Mouse (Mus musculus): ENCODE measurements at regions not wholly inside any gene's neighbourhood (a gene's known extent, or its start where the extent isn't known, plus 50 kb on each side); places are given as distances from the start of the nearest gene placed in this dataset.
A peak's percentile ranks its signal among the peaks of the same experiment; 100 is the strongest.

DNA sequence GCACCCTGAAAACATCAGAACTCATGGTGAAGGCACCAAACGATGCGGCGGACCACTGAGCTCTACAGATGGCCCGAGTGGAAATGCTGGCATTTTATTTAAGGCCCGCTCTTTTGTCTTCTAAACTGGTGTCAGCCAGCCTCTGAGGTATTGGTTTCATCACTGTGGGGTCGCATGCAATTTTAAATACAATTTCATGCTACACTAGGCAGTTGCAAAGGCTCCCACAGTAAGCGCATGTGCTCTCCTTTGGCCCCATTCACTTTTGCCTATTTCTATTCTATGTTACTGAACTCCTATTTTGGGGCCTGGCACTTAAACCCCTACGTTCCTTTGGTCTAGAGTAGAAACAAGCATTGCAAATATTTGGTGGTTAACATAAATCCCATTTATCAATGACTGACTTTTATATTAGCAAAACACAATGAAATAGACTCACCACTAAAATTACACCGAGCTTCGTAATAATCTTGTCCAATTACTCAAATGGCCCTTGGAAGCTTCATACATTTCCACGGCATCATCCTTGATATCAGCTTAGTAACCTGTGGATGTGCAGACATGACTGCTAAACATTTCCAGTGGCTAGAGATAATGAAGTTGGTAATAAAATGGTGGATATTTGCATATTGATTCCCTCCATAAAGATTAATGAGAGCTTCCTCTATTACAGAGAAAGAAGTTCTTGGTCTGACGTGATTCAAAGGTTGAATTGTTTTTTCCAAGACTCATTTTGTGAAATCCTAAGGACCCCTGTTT lies 81.1 kb upstream of the Plxnc1 start:
- Histone ChIP-seq H3K4me2 (no peak overlapping the region), H3K27me3 (replicated peaks) (no peaks in the 10 kb centered on the region), H3K27ac (no peak overlapping the region), H3K4me3 (replicated peaks) (no peak overlapping the region), H3K9ac (no peak overlapping the region), H3K4me1 (no peaks in the 10 kb centered on the region), H3K36me3 (no peaks in the 10 kb centered on the region), H3K9me3 (no peaks in the 10 kb centered on the region)
- ATAC-seq (ENCODE audit: insufficient read depth, low FRiP score, low read depth), result no peak
- 86% methylated on average over 12 of the region's 12 CpGs for whole genome bisulfite sequencing

GRCm38 (mm10) chr10:95021209-95021608 lies 76.6 kb upstream of the Plxnc1 start:
- Histone ChIP-seq H3K4me3 (replicated peaks) (no peak overlapping the region), H3K36me3 (no peaks in the 10 kb centered on the region), H3K4me1 (no peaks in the 10 kb centered on the region), H3K9me3 (no peaks in the 10 kb centered on the region), H3K4me2 (no peak overlapping the region), H3K27me3 (replicated peaks) (no peaks in the 10 kb centered on the region), H3K27ac (no peak overlapping the region), H3K9ac (no peak overlapping the region)
- no peak for ATAC-seq (ENCODE audit: insufficient read depth, low FRiP score, low read depth)
- WGBS, result 60% methylated on average over 1 of the region's 1 CpGs

GRCm38 (mm10) chr10:95016896-95017295 lies 72.3 kb upstream of the Plxnc1 start:
- WGBS, result 93% methylated on average over 7 of the region's 7 CpGs
- H3K9me3 ChIP-seq, result no peaks in the 10 kb centered on the region
- H3K27me3 ChIP-seq (replicated peaks), result no peaks in the 10 kb centered on the region
- no peak overlapping the region for H3K9ac ChIP-seq
- no peak overlapping the region for H3K4me2 ChIP-seq
- no peaks in the 10 kb centered on the region for H3K36me3 ChIP-seq
- no peak overlapping the region for H3K27ac ChIP-seq
- no peaks in the 10 kb centered on the region for H3K4me1 ChIP-seq
- H3K4me3 ChIP-seq (replicated peaks), result no peak overlapping the region
- no peak for ATAC-seq (ENCODE audit: insufficient read depth, low FRiP score, low read depth)

DNA sequence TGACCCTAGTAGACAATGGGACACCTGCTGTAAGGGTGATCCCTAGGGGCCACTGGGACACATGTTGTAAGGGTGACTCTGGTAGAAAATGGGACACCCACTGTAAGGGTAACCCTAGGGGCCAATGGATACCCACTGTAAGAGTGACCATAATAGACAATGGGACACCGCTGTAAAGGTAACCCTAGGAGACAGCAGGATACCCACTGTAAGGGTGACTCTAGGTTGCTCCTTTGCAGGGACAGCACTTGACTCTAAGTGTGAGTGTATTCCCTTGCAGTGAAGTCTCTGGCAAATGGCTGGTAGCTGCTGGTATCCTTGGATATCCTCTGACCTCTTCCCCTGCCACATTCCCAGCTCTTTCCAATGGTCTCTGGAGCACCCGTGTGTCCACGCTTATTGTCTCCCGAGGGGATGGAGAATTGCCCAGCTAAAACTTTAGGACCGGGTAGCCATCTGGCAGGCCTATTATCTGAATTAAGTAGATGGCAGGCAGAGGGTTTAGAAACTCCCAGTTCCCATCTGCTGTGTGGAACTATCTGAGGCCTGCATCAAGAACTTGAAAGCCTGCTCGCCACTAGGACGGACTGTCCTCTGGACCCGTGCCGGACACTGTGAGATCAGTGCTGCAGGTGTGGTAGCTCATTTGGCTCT lies 70.8 kb upstream of the Plxnc1 start:
- Histone ChIP-seq H3K4me3 (replicated peaks) (no peak overlapping the region), H3K9ac (no peak overlapping the region), H3K27me3 (replicated peaks) (no peaks in the 10 kb centered on the region), H3K27ac (no peak overlapping the region), H3K4me1 (no peaks in the 10 kb centered on the region), H3K36me3 (no peaks in the 10 kb centered on the region), H3K9me3 (no peaks in the 10 kb centered on the region), H3K4me2 (no peak overlapping the region)
- WGBS, result 81% methylated on average over 9 of the region's 9 CpGs
- no peak for ATAC-seq (ENCODE audit: insufficient read depth, low FRiP score, low read depth)

GRCm38 (mm10) chr10:95013946-95014345 lies 69.3 kb upstream of the Plxnc1 start:
- Histone ChIP-seq H3K9me3 (no peaks in the 10 kb centered on the region), H3K27me3 (replicated peaks) (no peaks in the 10 kb centered on the region), H3K36me3 (no peaks in the 10 kb centered on the region), H3K4me3 (replicated peaks) (no peak overlapping the region), H3K4me2 (no peak overlapping the region), H3K27ac (no peak overlapping the region), H3K9ac (no peak overlapping the region), H3K4me1 (no peaks in the 10 kb centered on the region)
- ATAC-seq (ENCODE audit: insufficient read depth, low FRiP score, low read depth), result no peak
- 74% methylated on average over 4 of the region's 4 CpGs for WGBS

DNA sequence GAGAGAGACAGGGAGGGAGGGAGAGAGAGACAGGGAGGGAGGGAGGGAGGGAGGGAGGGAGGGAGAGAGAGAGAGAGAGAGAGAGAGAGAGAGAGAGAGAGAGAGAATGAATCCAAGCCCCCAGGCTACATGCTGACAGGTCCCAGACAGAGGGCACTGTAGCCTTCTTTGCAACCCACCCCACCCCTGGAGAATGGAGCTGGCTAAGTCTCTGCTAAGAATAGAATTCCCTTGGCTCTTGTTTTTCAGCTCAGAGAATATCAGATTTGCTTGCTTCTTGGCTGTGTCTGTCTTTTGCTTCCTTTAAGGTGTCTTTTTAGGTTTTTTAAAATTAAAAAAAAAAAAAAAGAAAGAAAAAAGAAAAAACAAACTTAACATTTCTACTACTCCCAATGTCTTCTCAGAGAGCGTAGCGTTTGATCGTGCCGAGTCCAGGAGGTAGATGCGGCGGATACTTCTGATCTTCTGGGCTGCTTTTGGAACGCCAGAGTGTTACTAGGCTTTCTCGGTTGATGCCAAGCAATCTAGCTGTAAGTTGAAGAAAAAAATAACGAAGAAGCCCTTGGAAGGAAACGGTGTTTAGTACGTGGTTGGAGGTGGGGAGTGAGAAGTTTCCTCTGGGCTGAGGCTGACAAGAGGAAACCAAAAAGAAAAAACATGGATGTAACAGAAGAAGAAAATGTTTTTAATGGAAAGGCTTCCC lies 68.7 kb upstream of the Plxnc1 start:
- H3K27ac ChIP-seq, result no peak overlapping the region
- no peak overlapping the region for H3K9ac ChIP-seq
- no peaks in the 10 kb centered on the region for H3K4me1 ChIP-seq
- no peak overlapping the region for H3K4me3 ChIP-seq (replicated peaks)
- no peak overlapping the region for H3K4me2 ChIP-seq
- no peak for ATAC-seq (ENCODE audit: insufficient read depth, low FRiP score, low read depth)
- H3K36me3 ChIP-seq, result no peaks in the 10 kb centered on the region
- H3K9me3 ChIP-seq, result no peaks in the 10 kb centered on the region
- H3K27me3 ChIP-seq (replicated peaks), result no peaks in the 10 kb centered on the region
- WGBS, result 83% methylated on average over 11 of the region's 11 CpGs

- H3K4me2 ChIP-seq, result no peak overlapping the region
- H3K27me3 ChIP-seq (replicated peaks), result no peaks in the 10 kb centered on the region
- no peak for ATAC-seq (ENCODE audit: insufficient read depth, low FRiP score, low read depth)
- no peak overlapping the region for H3K4me3 ChIP-seq (replicated peaks)
- no peaks in the 10 kb centered on the region for H3K36me3 ChIP-seq
- no peaks in the 10 kb centered on the region for H3K4me1 ChIP-seq
- H3K9ac ChIP-seq, result no peak overlapping the region
- no peak overlapping the region for H3K27ac ChIP-seq
- WGBS, result 92% methylated on average over 6 of the region's 6 CpGs
- no peaks in the 10 kb centered on the region for H3K9me3 ChIP-seq
Measured at GRCm38 (mm10) chr10:95010333-95010732, 65.7 kb upstream of the Plxnc1 start.

DNA sequence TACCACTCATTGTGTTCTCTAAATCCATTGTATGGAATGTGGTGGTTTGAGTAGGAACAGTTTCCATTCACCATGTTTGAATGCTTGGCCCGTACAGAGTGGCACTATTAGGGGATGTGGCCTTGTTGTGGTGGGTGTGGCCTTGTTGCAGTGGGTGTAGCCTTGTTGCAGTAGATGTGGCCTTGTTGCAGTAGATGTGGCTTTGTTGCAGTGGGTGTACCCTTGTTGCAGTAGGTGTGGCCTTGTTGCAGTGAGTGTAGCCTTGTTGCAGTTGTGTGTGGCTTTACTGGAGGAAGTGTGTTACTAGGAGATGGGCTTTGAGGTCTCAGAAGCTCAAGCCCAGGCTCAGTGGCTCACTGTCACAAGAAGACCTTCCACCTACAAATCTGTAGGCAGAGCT lies 64.4 kb upstream of the Plxnc1 start:
- Histone ChIP-seq H3K36me3 (no peaks in the 10 kb centered on the region), H3K27me3 (replicated peaks) (no peaks in the 10 kb centered on the region), H3K4me3 (replicated peaks) (no peak overlapping the region), H3K4me1 (no peaks in the 10 kb centered on the region), H3K27ac (no peak overlapping the region), H3K9ac (no peak overlapping the region), H3K4me2 (no peak overlapping the region), H3K9me3 (0 out of 2 replicates have a peak, but pooled peaks cover 3% of the 10 kb centered on the region)
- 76% methylated on average over 1 of the region's 1 CpGs for WGBS
- no peak for ATAC-seq (ENCODE audit: insufficient read depth, low FRiP score, low read depth)

GRCm38 (mm10) chr10:95004065-95004763 lies 59.6 kb upstream of the Plxnc1 start:
- Histone ChIP-seq H3K36me3 (no peaks in the 10 kb centered on the region), H3K9ac (no peak overlapping the region), H3K4me2 (no peak overlapping the region), H3K4me1 (no peaks in the 10 kb centered on the region), H3K9me3 (0 out of 2 replicates have a peak, but pooled peaks cover 3% of the 10 kb centered on the region), H3K27ac (peak overlapping the region; percentile 63; the same call in 1 of the 2 replicates), H3K27me3 (replicated peaks) (no peaks in the 10 kb centered on the region), H3K4me3 (replicated peaks) (no peak overlapping the region)
- 62% methylated on average over 9 of the region's 9 CpGs for WGBS
- ATAC-seq (ENCODE audit: insufficient read depth, low FRiP score, low read depth), result peak; percentile 57; the same call in 1 of the 2 replicates

- H3K4me3 ChIP-seq (replicated peaks), result no peak overlapping the region
- H3K9ac ChIP-seq, result no peak overlapping the region
- H3K4me2 ChIP-seq, result no peak overlapping the region
- peak overlapping the region; percentile 63 for H3K27ac ChIP-seq
- no peaks in the 10 kb centered on the region for H3K36me3 ChIP-seq
- WGBS, result 59% methylated on average over 7 of the region's 7 CpGs
- H3K9me3 ChIP-seq, result 0 out of 2 replicates have a peak, but pooled peaks cover 3% of the 10 kb centered on the region
- no peak for ATAC-seq (ENCODE audit: insufficient read depth, low FRiP score, low read depth)
- H3K4me1 ChIP-seq, result no peaks in the 10 kb centered on the region
- H3K27me3 ChIP-seq (replicated peaks), result no peaks in the 10 kb centered on the region
Measured at GRCm38 (mm10) chr10:95003621-95004020, 59.0 kb upstream of the Plxnc1 start.

DNA sequence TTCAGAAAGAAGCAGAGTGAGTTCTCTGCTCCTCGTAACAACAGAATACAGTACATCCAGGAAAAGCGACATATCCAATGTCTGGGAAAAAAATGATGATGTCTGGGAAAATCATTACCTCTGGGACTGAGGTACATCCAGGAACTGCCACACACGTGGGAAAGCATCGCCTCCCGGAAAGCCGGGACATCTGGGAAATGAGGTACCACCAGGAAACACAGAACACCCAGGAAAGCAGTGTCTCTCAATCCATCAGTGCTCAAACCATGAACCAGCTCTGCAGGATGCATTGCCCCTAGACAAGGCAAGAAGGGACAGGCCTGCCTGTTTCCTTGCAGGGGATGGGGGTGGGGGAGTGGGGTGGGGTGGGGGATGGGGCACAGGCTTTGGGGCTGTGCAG lies 57.0 kb upstream of the Plxnc1 start:
- no peak overlapping the region for H3K4me3 ChIP-seq (replicated peaks)
- H3K36me3 ChIP-seq, result no peaks in the 10 kb centered on the region
- H3K4me1 ChIP-seq, result no peaks in the 10 kb centered on the region
- no peaks in the 10 kb centered on the region for H3K27me3 ChIP-seq (replicated peaks)
- 63% methylated on average over 6 of the region's 6 CpGs for WGBS
- no peak overlapping the region for H3K4me2 ChIP-seq
- H3K9ac ChIP-seq, result no peak overlapping the region
- no peak overlapping the region for H3K27ac ChIP-seq
- 0 out of 2 replicates have a peak, but pooled peaks cover 3% of the 10 kb centered on the region for H3K9me3 ChIP-seq
- ATAC-seq (ENCODE audit: insufficient read depth, low FRiP score, low read depth), result no peak

Data from stomach, embryonic 15.5 days (tissue).